17 mouse cellular contexts compared by ENCODE assay signal in genomic region chr5:133047456-133047855, GRCm38 (mm10).
DNase-seq lines count a peak whose midpoint lies in the region.
"Had no signal": no experiment of that assay in that cellular context is flagged by ENCODE, and none has a peak within 500 bp of the region (broad histone marks: within the 10 kb centered on the region; RNA-seq: fewer than 3 reads in every experiment).

No protein-coding gene starts in this region.

- intact Hi-C loops in left cerebral cortex, postnatal 25 days (cut with DNase I): no loop called here

- peak; percentile 3 to 59 for DNase-seq in frontal cortex, adult 2 months (ENCODE audit: extremely low spot score in 1 of 2, low spot score in 1 of 2)
- no peak for DNase-seq in frontal cortex, postnatal 10 days (ENCODE audit: low spot score in 2 of 2)
- peak; percentile 24 for DNase-seq in layer of hippocampus, adult 9-10 months (ENCODE audit: low spot score)
- DNase-seq in layer of hippocampus, postnatal 14 days (ENCODE audit: low spot score in 2 of 2): no peak
- peak; percentile 4 to 77 for DNase-seq in left cerebral cortex, postnatal 25 days (ENCODE audit: low spot score in 2 of 2)
- no peak for DNase-seq in left cerebral cortex, adult 11 months (ENCODE audit: low spot score)
- peak; percentile 74 for DNase-seq in brain, adult 2 months (ENCODE audit: low read depth, low spot score)
- DNase-seq in adrenal gland, postnatal 10 days: no peak
- DNase-seq: adrenal gland, postnatal 14 days; B cell, adult 2 months; cerebellum, adult 18-20 months; cerebellum, adult 9-10 months; gastrocnemius, postnatal 10 days; gastrocnemius, postnatal 36 days; heart, adult 2 months; heart, postnatal 14 days; heart, postnatal 4 days had no signal

Comparison
In these comparisons a context has a peak if more than half of its experiments do, and no peak if none do; other contexts are left out.
1. DNase-seq: peak in frontal cortex, adult 2 months (2 of 2), layer of hippocampus, adult 9-10 months (single experiment), left cerebral cortex, postnatal 25 days (2 of 2) and brain, adult 2 months (single experiment); none in frontal cortex, postnatal 10 days (0 of 2), layer of hippocampus, postnatal 14 days (0 of 2), left cerebral cortex, adult 11 months (single experiment) and adrenal gland, postnatal 10 days (single experiment).